Mouse (Mus musculus) limb, embryonic 12.5 days (tissue): ENCODE results near the gene Olfr791. TPM values are rescaled to one million over a fixed set of nuclear protein-coding genes. Genes with fewer than 3 reads are reported as not detected.

Experiments used
- polyA plus RNA-seq: library from polyadenylated mRNA; unstranded; fragments of >200 nt; fragmentation: Nextera tagmentation; extraction: Ambion mirVana; gene quantifications from 2 replicates; pipeline ENCODE4 v1.2.1, GENCODE M21; 2016

Olfr791 gene
- polyA plus RNA-seq, 1 experiment from 2014 or later: not detected

Other genes with a start within 250 kb of the Olfr791 start
- not detected in 2 replicates for gene Olfr780, start 203.7 kb upstream of the Olfr791 start, polyA plus RNA-seq
- gene Olfr781, start 192.9 kb upstream of the Olfr791 start, polyA plus RNA-seq: not detected in 2 replicates
- not detected in 2 replicates for gene Olfr782, start 172.9 kb upstream of the Olfr791 start, polyA plus RNA-seq
- gene Olfr784, start 137.7 kb upstream of the Olfr791 start, polyA plus RNA-seq: 0.09 TPM in 2 replicates
- not detected in 2 replicates for gene Olfr785, start 116.4 kb upstream of the Olfr791 start, polyA plus RNA-seq
- gene Olfr786, start 94.5 kb upstream of the Olfr791 start, polyA plus RNA-seq: not detected in 2 replicates
- gene Olfr787, start 59.9 kb upstream of the Olfr791 start, polyA plus RNA-seq: not detected in 2 replicates
- not detected in 2 replicates for gene Olfr788, start 50.8 kb upstream of the Olfr791 start, polyA plus RNA-seq
- gene Olfr789, start 37.0 kb upstream of the Olfr791 start, polyA plus RNA-seq: not detected in 2 replicates
- gene Olfr790, start 23.3 kb upstream of the Olfr791 start, polyA plus RNA-seq: not detected in 2 replicates
- not detected in 2 replicates for gene Olfr792, start 17.4 kb downstream of the Olfr791 start, polyA plus RNA-seq
- not detected in 2 replicates for gene Olfr794, start 45.9 kb downstream of the Olfr791 start, polyA plus RNA-seq
- not detected in 2 replicates for gene Olfr796, start 90.8 kb downstream of the Olfr791 start, polyA plus RNA-seq
- gene Olfr798, start 106.1 kb downstream of the Olfr791 start, polyA plus RNA-seq: not detected in 2 replicates
- gene Olfr799, start 115.7 kb downstream of the Olfr791 start, polyA plus RNA-seq: not detected in 2 replicates
- not detected in 2 replicates for gene Olfr800, start 135.9 kb downstream of the Olfr791 start, polyA plus RNA-seq
- not detected in 2 replicates for gene Olfr801, start 152.1 kb downstream of the Olfr791 start, polyA plus RNA-seq
- gene Olfr802, start 166.4 kb downstream of the Olfr791 start, polyA plus RNA-seq: not detected in 2 replicates
- gene Olfr803, start 172.5 kb downstream of the Olfr791 start, polyA plus RNA-seq: not detected in 2 replicates
- gene Olfr804, start 181.4 kb downstream of the Olfr791 start, polyA plus RNA-seq: not detected in 2 replicates
- not detected in 2 replicates for gene Olfr805, start 207.6 kb downstream of the Olfr791 start, polyA plus RNA-seq
- gene Olfr806, start 220.1 kb downstream of the Olfr791 start, polyA plus RNA-seq: not detected in 2 replicates
- not detected in 2 replicates for gene Olfr807, start 236.0 kb downstream of the Olfr791 start, polyA plus RNA-seq
- not detected in 2 replicates for gene Olfr808, start 243.7 kb downstream of the Olfr791 start, polyA plus RNA-seq